Mouse (Mus musculus): ENCODE measurements around the gene Tlk1. TPM values are rescaled to one million over a fixed set of nuclear protein-coding genes. Genes with fewer than 3 reads are reported as not detected.

Tlk1 gene
- polyA plus RNA-seq, 1 experiment from 2014 or later, result 46.8 TPM

DNA sequence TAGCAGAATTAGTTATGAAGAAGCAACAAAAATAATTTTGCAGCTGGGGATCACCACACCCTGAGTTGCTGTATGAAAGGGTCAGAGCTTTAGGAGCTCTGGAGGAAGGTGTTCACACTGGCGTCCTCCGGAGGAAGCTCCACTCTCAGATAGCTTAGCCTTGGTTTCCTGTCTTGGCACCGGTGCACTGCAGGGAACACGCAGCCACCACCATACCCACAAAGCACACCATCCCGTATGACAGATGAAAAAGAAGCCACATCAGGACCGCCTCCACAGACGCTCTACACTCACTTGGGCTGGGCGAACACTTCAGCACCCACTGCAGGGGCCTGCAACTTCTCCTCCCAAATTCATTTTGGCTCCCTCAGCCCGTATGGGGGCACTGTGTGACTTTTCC is 124.0 kb downstream of the Tlk1 start:
- DNase-seq (ENCODE audit: low spot score) (no peak), ATAC-seq (replicated peaks; ENCODE audit: insufficient number of reproducible peaks, low FRiP score, low TSS enrichment, low read depth) (no peak)
- Histone ChIP-seq H3K36me3 (replicated peaks; ENCODE audit: control insufficient read depth, insufficient read depth, low read depth, low read length) (no peaks in the 10 kb centered on the region), H3K4me3 (ENCODE audit: low read depth, low read length) (no peak overlapping the region), H3K9ac (replicated peaks; ENCODE audit: low read length) (no peak overlapping the region), H3K9me3 (replicated peaks; ENCODE audit: control insufficient read depth, low read length) (no peaks in the 10 kb centered on the region), H3K4me1 (ENCODE audit: control insufficient read depth, insufficient read depth, low read length) (no peaks in the 10 kb centered on the region), H3K4me2 (ENCODE audit: low read depth, low read length) (no peak overlapping the region), H3K27ac (replicated peaks; ENCODE audit: low read depth, low read length) (no peak overlapping the region), H3K27me3 (ENCODE audit: control insufficient read depth, insufficient read depth, low read length) (no peaks in the 10 kb centered on the region)
- WGBS, result 68% methylated on average over 9 of the region's 9 CpGs

- H3K36me3 ChIP-seq (replicated peaks; ENCODE audit: control insufficient read depth, insufficient read depth, low read depth, low read length), result no peaks in the 10 kb centered on the region
- H3K9ac ChIP-seq (replicated peaks; ENCODE audit: low read length), result no peak overlapping the region
- no peak overlapping the region for H3K27ac ChIP-seq (replicated peaks; ENCODE audit: low read depth, low read length)
- no peaks in the 10 kb centered on the region for H3K9me3 ChIP-seq (replicated peaks; ENCODE audit: control insufficient read depth, low read length)
- H3K27me3 ChIP-seq (ENCODE audit: control insufficient read depth, insufficient read depth, low read length), result no peaks in the 10 kb centered on the region
- H3K4me3 ChIP-seq (ENCODE audit: low read depth, low read length), result no peak overlapping the region
- WGBS, result 81% methylated on average over 3 of the region's 3 CpGs
- no peak for DNase-seq (ENCODE audit: low spot score)
- no peak overlapping the region for H3K4me2 ChIP-seq (ENCODE audit: low read depth, low read length)
- no peak for ATAC-seq (replicated peaks; ENCODE audit: insufficient number of reproducible peaks, low FRiP score, low TSS enrichment, low read depth)
- no peaks in the 10 kb centered on the region for H3K4me1 ChIP-seq (ENCODE audit: control insufficient read depth, insufficient read depth, low read length)
Measured at GRCm38 (mm10) chr2:70700851-70701250, 124.7 kb downstream of the Tlk1 start.

DNA sequence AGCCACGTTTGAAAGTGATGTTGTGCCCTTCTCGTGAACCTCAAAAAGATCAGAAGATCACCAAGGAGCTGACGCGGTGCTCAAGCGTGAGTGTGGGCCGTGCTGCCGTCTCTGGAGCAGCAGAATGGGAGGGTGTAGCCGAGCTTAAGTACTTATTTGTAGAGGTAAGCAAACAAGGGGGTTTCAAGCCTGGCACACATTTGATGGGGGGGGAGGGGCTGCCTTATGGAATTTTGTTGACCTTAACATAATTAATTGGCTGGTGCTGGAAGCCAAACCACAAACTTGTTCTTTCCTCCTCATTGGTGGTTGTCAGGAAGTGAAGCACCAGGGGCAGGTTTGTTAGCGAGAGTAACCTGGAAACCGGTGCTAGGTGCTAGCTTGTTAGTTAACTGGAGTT is 129.8 kb downstream of the Tlk1 start:
- H3K9ac ChIP-seq (replicated peaks; ENCODE audit: low read length), result no peak overlapping the region
- no peaks in the 10 kb centered on the region for H3K9me3 ChIP-seq (replicated peaks; ENCODE audit: control insufficient read depth, low read length)
- H3K4me3 ChIP-seq (ENCODE audit: low read depth, low read length), result no peak overlapping the region
- H3K27me3 ChIP-seq (ENCODE audit: control insufficient read depth, insufficient read depth, low read length), result no peaks in the 10 kb centered on the region
- no peak overlapping the region for H3K27ac ChIP-seq (replicated peaks; ENCODE audit: low read depth, low read length)
- no peaks in the 10 kb centered on the region for H3K4me1 ChIP-seq (ENCODE audit: control insufficient read depth, insufficient read depth, low read length)
- H3K4me2 ChIP-seq (ENCODE audit: low read depth, low read length), result no peak overlapping the region
- no peak for DNase-seq (ENCODE audit: low spot score)
- 91% methylated on average over 10 of the region's 10 CpGs for WGBS
- ATAC-seq (replicated peaks; ENCODE audit: insufficient number of reproducible peaks, low FRiP score, low TSS enrichment, low read depth), result no peak
- H3K36me3 ChIP-seq (replicated peaks; ENCODE audit: control insufficient read depth, insufficient read depth, low read depth, low read length), result no peaks in the 10 kb centered on the region

- ATAC-seq (replicated peaks; ENCODE audit: insufficient number of reproducible peaks, low FRiP score, low TSS enrichment, low read depth) (no peak), DNase-seq (ENCODE audit: low spot score) (no peak)
- Histone ChIP-seq H3K9ac (replicated peaks; ENCODE audit: low read length) (no peak overlapping the region), H3K9me3 (replicated peaks; ENCODE audit: control insufficient read depth, low read length) (no peaks in the 10 kb centered on the region), H3K4me1 (ENCODE audit: control insufficient read depth, insufficient read depth, low read length) (no peaks in the 10 kb centered on the region), H3K27me3 (ENCODE audit: control insufficient read depth, insufficient read depth, low read length) (no peaks in the 10 kb centered on the region), H3K36me3 (replicated peaks; ENCODE audit: control insufficient read depth, insufficient read depth, low read depth, low read length) (peaks cover 8% of the 10 kb centered on the region), H3K4me2 (ENCODE audit: low read depth, low read length) (no peak overlapping the region), H3K4me3 (ENCODE audit: low read depth, low read length) (no peak overlapping the region), H3K27ac (replicated peaks; ENCODE audit: low read depth, low read length) (no peak overlapping the region)
- 85% methylated on average over 11 of the region's 11 CpGs for WGBS
Measured at GRCm38 (mm10) chr2:70690195-70690594, 135.3 kb downstream of the Tlk1 start.

DNA sequence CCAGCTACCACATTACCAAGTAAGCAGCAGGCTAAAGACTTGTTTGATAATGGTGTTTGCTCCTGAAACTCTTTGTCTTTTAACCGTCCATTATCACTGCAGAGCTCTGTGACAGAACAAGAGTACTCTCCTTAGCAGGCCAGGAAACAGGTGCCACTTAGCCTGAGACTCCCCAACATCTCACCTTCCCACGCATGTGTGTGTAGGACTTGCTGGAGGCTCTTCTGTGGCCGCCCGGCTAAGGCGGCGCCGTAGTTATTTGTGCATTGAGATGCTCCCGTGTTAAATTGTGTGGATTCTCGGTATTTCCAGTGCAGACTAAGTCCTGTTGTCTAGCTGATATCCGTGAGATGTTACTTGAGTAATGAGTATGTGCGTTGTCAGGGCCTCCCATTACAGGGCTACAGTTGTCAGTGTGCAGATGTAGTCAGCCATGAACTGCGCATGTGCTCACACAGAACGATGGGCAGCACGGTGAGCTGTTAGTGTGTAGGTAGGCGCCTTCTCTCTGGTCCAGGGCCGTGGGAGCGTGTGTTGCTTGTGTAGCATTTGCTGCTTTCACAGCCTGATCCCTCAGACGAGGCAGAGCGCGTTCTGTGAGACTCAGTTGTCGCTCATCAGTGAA is 137.0 kb downstream of the Tlk1 start:
- Histone ChIP-seq H3K9me3 (replicated peaks; ENCODE audit: control insufficient read depth, low read length) (no peaks in the 10 kb centered on the region), H3K36me3 (replicated peaks; ENCODE audit: control insufficient read depth, insufficient read depth, low read depth, low read length) (peaks cover 8% of the 10 kb centered on the region), H3K4me2 (ENCODE audit: low read depth, low read length) (no peak overlapping the region), H3K27me3 (ENCODE audit: control insufficient read depth, insufficient read depth, low read length) (no peaks in the 10 kb centered on the region), H3K4me3 (ENCODE audit: low read depth, low read length) (no peak overlapping the region), H3K9ac (replicated peaks; ENCODE audit: low read length) (no peak overlapping the region), H3K4me1 (ENCODE audit: control insufficient read depth, insufficient read depth, low read length) (no peaks in the 10 kb centered on the region), H3K27ac (replicated peaks; ENCODE audit: low read depth, low read length) (no peak overlapping the region)
- 92% methylated on average over 21 of the region's 21 CpGs for WGBS
- no peak for DNase-seq (ENCODE audit: low spot score)
- no peak for ATAC-seq (replicated peaks; ENCODE audit: insufficient number of reproducible peaks, low FRiP score, low TSS enrichment, low read depth)

GRCm38 (mm10) chr2:70682324-70682723 is 143.2 kb downstream of the Tlk1 start:
- ATAC-seq (replicated peaks; ENCODE audit: insufficient number of reproducible peaks, low FRiP score, low TSS enrichment, low read depth) (no peak), DNase-seq (ENCODE audit: low spot score) (no peak)
- Histone ChIP-seq H3K4me1 (ENCODE audit: control insufficient read depth, insufficient read depth, low read length) (no peaks in the 10 kb centered on the region), H3K9ac (replicated peaks; ENCODE audit: low read length) (no peak overlapping the region), H3K4me2 (ENCODE audit: low read depth, low read length) (no peak overlapping the region), H3K36me3 (replicated peaks; ENCODE audit: control insufficient read depth, insufficient read depth, low read depth, low read length) (peaks cover 4% of the 10 kb centered on the region), H3K9me3 (replicated peaks; ENCODE audit: control insufficient read depth, low read length) (no peaks in the 10 kb centered on the region), H3K27me3 (ENCODE audit: control insufficient read depth, insufficient read depth, low read length) (no peaks in the 10 kb centered on the region), H3K27ac (replicated peaks; ENCODE audit: low read depth, low read length) (no peak overlapping the region), H3K4me3 (ENCODE audit: low read depth, low read length) (no peak overlapping the region)
- WGBS, result 96% methylated on average over 2 of the region's 2 CpGs

DNA sequence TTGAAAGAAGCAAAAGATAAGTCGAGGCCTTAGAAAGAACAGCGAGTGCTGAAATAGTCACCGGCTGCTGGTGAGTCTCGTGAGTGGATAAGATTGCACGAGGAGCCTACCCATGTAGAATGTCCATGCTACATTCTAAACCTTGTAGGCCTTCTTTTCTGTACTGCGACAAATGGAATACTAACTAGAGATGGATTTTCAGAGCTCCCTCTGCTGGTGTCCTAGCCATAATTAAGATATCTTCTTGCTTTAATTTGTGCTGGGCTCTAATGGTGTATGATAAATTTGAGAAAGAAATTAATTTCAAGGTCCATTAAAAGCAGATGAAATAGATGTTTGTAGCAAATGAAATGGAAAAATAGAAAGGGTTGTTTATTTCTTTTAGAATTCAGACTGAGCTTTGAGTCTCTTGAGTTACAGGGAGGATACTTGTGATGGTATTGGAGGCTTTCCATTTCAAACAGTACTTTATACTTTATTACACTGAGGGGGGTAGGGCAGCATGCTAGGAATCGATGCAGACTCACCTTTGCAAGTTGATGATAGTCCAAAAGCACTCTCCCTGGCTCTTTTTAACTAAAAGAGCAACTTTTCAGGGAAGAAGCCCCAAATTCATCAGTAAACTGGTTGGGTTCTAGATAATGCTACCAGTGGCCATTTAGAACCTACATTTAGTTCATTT is 151.9 kb downstream of the Tlk1 start:
- Histone ChIP-seq H3K4me1 (ENCODE audit: control insufficient read depth, insufficient read depth, low read length) (no peaks in the 10 kb centered on the region), H3K4me3 (ENCODE audit: low read depth, low read length) (no peak overlapping the region), H3K27ac (replicated peaks; ENCODE audit: low read depth, low read length) (no peak overlapping the region), H3K4me2 (ENCODE audit: low read depth, low read length) (no peak overlapping the region), H3K9ac (replicated peaks; ENCODE audit: low read length) (no peak overlapping the region), H3K36me3 (replicated peaks; ENCODE audit: control insufficient read depth, insufficient read depth, low read depth, low read length) (no peaks in the 10 kb centered on the region; the same call in 1 of the 2 replicates), H3K9me3 (replicated peaks; ENCODE audit: control insufficient read depth, low read length) (no peaks in the 10 kb centered on the region), H3K27me3 (ENCODE audit: control insufficient read depth, insufficient read depth, low read length) (no peaks in the 10 kb centered on the region)
- 83% methylated on average over 7 of the region's 7 CpGs for WGBS
- DNase-seq (ENCODE audit: low spot score), result peak; percentile 7
- ATAC-seq (replicated peaks; ENCODE audit: insufficient number of reproducible peaks, low FRiP score, low TSS enrichment, low read depth), result no peak

GRCm38 (mm10) chr2:70672476-70672875 is 153.1 kb downstream of the Tlk1 start:
- no peaks in the 10 kb centered on the region for H3K27me3 ChIP-seq (ENCODE audit: control insufficient read depth, insufficient read depth, low read length)
- H3K4me2 ChIP-seq (ENCODE audit: low read depth, low read length), result no peak overlapping the region
- no peak overlapping the region for H3K27ac ChIP-seq (replicated peaks; ENCODE audit: low read depth, low read length)
- no peak overlapping the region for H3K9ac ChIP-seq (replicated peaks; ENCODE audit: low read length)
- no peaks in the 10 kb centered on the region for H3K9me3 ChIP-seq (replicated peaks; ENCODE audit: control insufficient read depth, low read length)
- H3K4me1 ChIP-seq (ENCODE audit: control insufficient read depth, insufficient read depth, low read length), result no peaks in the 10 kb centered on the region
- no peaks in the 10 kb centered on the region for H3K36me3 ChIP-seq (replicated peaks; ENCODE audit: control insufficient read depth, insufficient read depth, low read depth, low read length)
- no peak overlapping the region for H3K4me3 ChIP-seq (ENCODE audit: low read depth, low read length)
- DNase-seq (ENCODE audit: low spot score), result no peak
- WGBS, result 88% methylated on average over 2 of the region's 2 CpGs
- no peak for ATAC-seq (replicated peaks; ENCODE audit: insufficient number of reproducible peaks, low FRiP score, low TSS enrichment, low read depth)

Measured in embryonic facial prominence, embryonic 11.5 days (tissue).